Mouse (Mus musculus) stomach, postnatal 0 days (tissue): ENCODE measurements around the gene Ero1lb. TPM values are rescaled to one million over a fixed set of nuclear protein-coding genes. Genes with fewer than 3 reads are reported as not detected.

Experiments used
- ATAC-seq: fragments of 200-750 bp; cut with Nextera tagmentation; 2 replicates; pipeline ENCODE4 v1.8.0; 2017; ENCODE audit not compliant: low FRiP score, low TSS enrichment
- DNase-seq: peaks from one replicate; pipeline ENCODE4 v3.0.0-alpha.2; 2016; ENCODE audit warnings: low spot score
- H3K27ac ChIP-seq: fragments of 300-500 bp; sonication (generic); replicated peaks from 2 replicates; pipeline ENCODE4 v1.5.1; 2014; ENCODE audit warnings: mild to moderate bottlenecking, control low read depth
- H3K27me3 ChIP-seq: fragments of 300-500 bp; sonication (generic); 2 replicates; pipeline ENCODE4 v1.6.1; 2014; ENCODE audit warnings: low read length; ENCODE audit not compliant: control insufficient read depth, insufficient read depth
- H3K36me3 ChIP-seq: fragments of 300-500 bp; sonication (generic); 2 replicates; pipeline ENCODE4 v1.6.1; 2014; ENCODE audit warnings: low read length, mixed read lengths; ENCODE audit not compliant: control insufficient read depth, insufficient read depth
- H3K4me1 ChIP-seq: fragments of 300-500 bp; sonication (generic); replicated peaks from 2 replicates; pipeline ENCODE4 v1.6.1; 2014; ENCODE audit warnings: antibody characterized with exemption; ENCODE audit not compliant: control insufficient read depth, insufficient read depth
- H3K4me2 ChIP-seq: fragments of 300-500 bp; sonication (generic); replicated peaks from 2 replicates; pipeline ENCODE4 v1.6.1; 2014; ENCODE audit warnings: low read depth, mild to moderate bottlenecking, control low read depth, moderate library complexity
- H3K4me3 ChIP-seq: fragments of 300-500 bp; sonication (generic); 2 replicates; pipeline ENCODE4 v1.5.1; 2014; ENCODE audit warnings: low read depth, low read length, control low read depth
- H3K9ac ChIP-seq: fragments of 300-500 bp; sonication (generic); 2 replicates; pipeline ENCODE4 v1.6.1; 2014; ENCODE audit warnings: mild to moderate bottlenecking, low read length, control low read depth, mixed read lengths
- H3K9me3 ChIP-seq: fragments of 300-500 bp; sonication (generic); 2 replicates; pipeline ENCODE4 v1.6.1; 2016; ENCODE audit warnings: low read length; ENCODE audit not compliant: control insufficient read depth
- CTCF ChIP-seq: IDR thresholded peaks from 2 replicates; pipeline ENCODE4 v1.5.1; 2016; ENCODE audit warnings: antibody characterized with exemption, low read depth, mild to moderate bottlenecking, moderate library complexity
- EP300 ChIP-seq: optimal IDR thresholded peaks from 2 replicates; pipeline ENCODE3; 2016; ENCODE audit warnings: antibody characterized with exemption
- WGBS: fragments of 180-500 bp; shearing (Covaris S2); extraction: QIAGEN DNeasy Blood & Tissue Kit; methylation state at CpG from one replicate; pipeline ENCODE4 v1.1.7; 2014; 5-methylcytosine and 5-hydroxymethylcytosine counted together
- polyA plus RNA-seq: library from polyadenylated mRNA; unstranded; fragments of >200 nt; fragmentation: Nextera tagmentation; extraction: Ambion mirVana; gene quantifications from 2 replicates; pipeline ENCODE4 v1.2.1, GENCODE M21; 2015

Gene Ero1lb
- polyA plus RNA-seq = 7.9 TPM in 2 replicates

- H3K27me3 ChIP-seq = no peaks in the 10 kb centered on the region
- peak within 1 kb of the TSS; percentile 76 for H3K4me3 ChIP-seq
- ATAC-seq (peak; percentile 98), DNase-seq (peak; percentile 96)
- H3K4me2 ChIP-seq = peak within 1 kb of the TSS; percentile 94
- H3K27ac ChIP-seq = 0 out of 2 replicates have a peak within 1 kb of the TSS, but pooled peaks have one; percentile 30
- H3K4me1 ChIP-seq = no peaks in the 10 kb centered on the region
- no peaks in the 10 kb centered on the region for H3K9me3 ChIP-seq
- no peaks in the 10 kb centered on the region for H3K36me3 ChIP-seq
- TF ChIP-seq CTCF (peak; percentile 53), EP300 (no peak)
- WGBS = under 1% methylated on average over 64 of the region's 73 CpGs
- peak within 1 kb of the TSS; percentile 68 for H3K9ac ChIP-seq
These were observed at the start of gene Ero1lb for GRCm38 (mm10) chr13:12565621-12566390. Gene Ero1lb, plus strand, starts transcription at chr13:12565874.

DNA sequence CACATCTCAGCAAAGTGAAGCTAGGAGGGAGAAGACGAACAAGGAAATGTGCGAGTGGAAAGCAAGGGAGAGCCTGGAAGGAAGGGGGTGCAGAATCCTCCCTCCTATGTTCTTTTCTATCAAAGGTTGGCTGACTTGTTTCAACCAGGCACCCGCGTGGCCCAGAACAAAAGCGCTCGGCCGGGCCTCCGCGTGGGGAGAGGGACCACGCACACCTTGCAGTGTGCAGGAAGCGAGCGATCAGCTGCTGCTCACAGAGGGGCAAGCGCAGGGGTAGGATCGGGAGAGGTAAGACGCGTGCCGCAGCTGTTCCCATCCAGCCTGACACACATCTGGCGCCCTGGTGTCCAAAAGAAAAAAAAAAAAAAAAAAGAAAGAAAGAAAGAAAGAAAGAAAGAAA lies 46.3 kb upstream of the Ero1lb start:
- Histone ChIP-seq H3K36me3 (no peaks in the 10 kb centered on the region), H3K4me1 (no peaks in the 10 kb centered on the region), H3K27ac (no peak overlapping the region), H3K4me2 (peak overlapping the region; percentile 96), H3K27me3 (no peaks in the 10 kb centered on the region), H3K4me3 (peak overlapping the region; percentile 55), H3K9ac (no peak overlapping the region), H3K9me3 (no peaks in the 10 kb centered on the region)
- ATAC-seq (no peak), DNase-seq (peak; percentile 40)
- WGBS = 3% methylated on average over 18 of the region's 18 CpGs
- TF ChIP-seq EP300 (no peak), CTCF (no peak)

GRCm38 (mm10) chr13:12519955-12520584 lies 45.6 kb upstream of the Ero1lb start, which contains the start of gene Edaradd:
Gene Edaradd, minus strand, starts transcription at chr13:12520438.
- no peaks in the 10 kb centered on the region for H3K36me3 ChIP-seq
- H3K27ac ChIP-seq = peak within 1 kb of the TSS; percentile 83
- TF ChIP-seq EP300 = no peak
- peak; percentile 71 for TF ChIP-seq CTCF
- ATAC-seq (peak; percentile 91), DNase-seq (peak; percentile 82)
- H3K4me1 ChIP-seq = no peaks in the 10 kb centered on the region
- whole genome bisulfite sequencing = under 1% methylated on average over 35 of the region's 35 CpGs
- no peaks in the 10 kb centered on the region for H3K9me3 ChIP-seq
- peak within 1 kb of the TSS; percentile 55 for H3K4me3 ChIP-seq
- H3K9ac ChIP-seq = peak within 1 kb of the TSS; percentile 69
- peak within 1 kb of the TSS; percentile 96 for H3K4me2 ChIP-seq
- no peaks in the 10 kb centered on the region for H3K27me3 ChIP-seq

DNA sequence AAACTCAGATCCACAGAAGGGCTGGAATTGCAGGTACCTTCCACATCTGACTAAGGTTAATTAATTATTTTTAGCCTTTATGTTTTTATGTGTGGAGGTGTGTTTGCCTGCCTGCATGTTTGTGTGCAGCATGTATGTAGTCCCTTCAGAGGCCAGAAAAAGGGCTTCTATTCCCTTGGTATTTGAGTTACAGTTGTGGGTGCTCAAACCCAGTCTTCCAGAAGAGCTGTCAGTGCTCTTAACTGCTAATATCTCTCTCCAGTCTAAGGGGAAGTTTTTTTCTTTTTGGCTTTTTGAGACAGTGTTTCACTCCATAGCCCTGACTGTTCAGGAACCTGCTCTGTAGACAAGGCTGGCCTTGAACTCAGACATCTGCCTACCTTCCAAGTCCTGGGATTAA lies 43.3 kb upstream of the Ero1lb start:
- no peak overlapping the region for H3K27ac ChIP-seq
- no peak overlapping the region for H3K4me3 ChIP-seq
- H3K9me3 ChIP-seq = no peaks in the 10 kb centered on the region
- no peak overlapping the region for H3K9ac ChIP-seq
- TF ChIP-seq CTCF (no peak), EP300 (no peak)
- no peaks in the 10 kb centered on the region for H3K36me3 ChIP-seq
- H3K4me1 ChIP-seq = no peaks in the 10 kb centered on the region
- ATAC-seq = no peak
- H3K4me2 ChIP-seq = no peak overlapping the region
- no peaks in the 10 kb centered on the region for H3K27me3 ChIP-seq
- no peak for DNase-seq

DNA sequence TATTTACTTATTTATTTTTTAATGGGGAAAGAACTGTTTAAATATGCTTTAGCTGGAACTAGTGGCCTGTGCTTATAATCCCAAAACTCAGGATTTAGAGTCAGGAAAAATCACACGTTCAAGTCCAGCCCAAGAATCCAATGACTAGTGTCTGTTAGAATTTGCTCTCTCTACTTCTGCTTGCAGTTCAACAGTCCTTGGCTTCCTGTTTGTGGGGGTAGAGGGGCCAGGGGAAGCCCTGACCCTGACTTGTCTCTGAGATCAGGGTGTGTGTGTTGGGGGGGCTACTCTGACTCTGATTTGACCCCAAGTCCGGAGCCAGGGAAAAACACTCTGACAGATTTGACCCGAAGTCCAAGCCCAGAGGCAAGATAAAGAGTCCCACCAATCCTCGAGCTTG lies 40.0 kb upstream of the Ero1lb start:
- Histone ChIP-seq H3K4me2 (no peak overlapping the region), H3K27ac (no peak overlapping the region), H3K9ac (no peak overlapping the region), H3K4me3 (no peak overlapping the region), H3K36me3 (no peaks in the 10 kb centered on the region), H3K9me3 (no peaks in the 10 kb centered on the region), H3K27me3 (no peaks in the 10 kb centered on the region), H3K4me1 (no peaks in the 10 kb centered on the region)
- DNase-seq (no peak), ATAC-seq (no peak)
- TF ChIP-seq CTCF = no peak
- 86% methylated on average over 4 of the region's 4 CpGs for WGBS

GRCm38 (mm10) chr13:12534628-12535027 lies 31.0 kb upstream of the Ero1lb start:
- DNase-seq (no peak), ATAC-seq (no peak)
- Histone ChIP-seq H3K9ac (no peak overlapping the region), H3K36me3 (no peaks in the 10 kb centered on the region), H3K9me3 (no peaks in the 10 kb centered on the region), H3K27me3 (no peaks in the 10 kb centered on the region), H3K4me3 (no peak overlapping the region), H3K27ac (no peak overlapping the region), H3K4me2 (no peak overlapping the region), H3K4me1 (no peaks in the 10 kb centered on the region)
- 68% methylated on average over 3 of the region's 3 CpGs for WGBS
- no peak for TF ChIP-seq CTCF
- TF ChIP-seq EP300 = no peak
